Mouse (Mus musculus): ENCODE data around the gene Spty2d1.

Gene Spty2d1

DNA sequence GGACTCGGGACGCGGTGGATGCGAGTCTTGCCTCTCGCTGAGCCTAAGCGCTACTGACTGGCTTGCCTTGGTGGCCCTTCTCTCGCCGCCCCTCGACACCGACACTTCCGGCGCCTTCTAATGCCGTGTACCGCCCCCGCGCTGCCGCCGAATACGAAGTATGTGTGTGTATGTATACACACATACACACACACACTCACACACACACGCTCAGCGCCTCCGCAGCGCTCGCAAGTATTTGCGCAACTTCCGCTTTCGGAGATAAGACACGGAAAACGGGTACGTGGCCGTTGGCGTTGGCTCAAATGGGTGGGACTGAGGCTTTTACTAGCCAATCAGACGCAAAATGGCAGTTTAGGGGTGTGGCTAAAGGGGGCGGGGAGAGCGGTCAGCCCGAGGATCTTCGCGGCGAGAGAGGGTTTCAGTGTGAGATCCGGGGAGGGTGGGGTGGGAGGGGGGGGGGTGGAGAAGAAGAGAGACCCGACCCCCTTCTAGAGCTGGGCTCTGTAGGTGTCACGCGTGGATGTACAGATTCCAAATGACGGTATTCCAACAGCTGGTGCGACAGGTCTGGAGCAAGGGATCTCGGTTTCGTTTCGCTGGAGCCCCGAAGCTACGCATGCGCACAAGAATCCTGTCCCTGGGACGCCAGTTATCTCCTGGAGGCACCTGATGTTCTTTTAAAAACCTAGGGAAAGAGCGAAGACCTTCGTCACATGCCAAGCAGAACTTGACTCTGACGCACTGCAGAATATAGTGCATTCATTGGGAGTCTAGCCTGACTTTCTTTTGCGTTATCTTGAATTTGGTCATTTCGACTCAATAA is at the start of gene Spty2d1:
TSS of gene Spty2d1 (minus strand) at position 244 of the 826 bp plus-strand sequence.
- in situ Hi-C loops (cut with MboI; ENCODE audit: low pct_unique_long_range_greater_than_20kb in 1 of 2, low sequenced_read_pairs in 2 of 2, unreplicated experiment in 1 of 2) = no loop called here

DNA sequence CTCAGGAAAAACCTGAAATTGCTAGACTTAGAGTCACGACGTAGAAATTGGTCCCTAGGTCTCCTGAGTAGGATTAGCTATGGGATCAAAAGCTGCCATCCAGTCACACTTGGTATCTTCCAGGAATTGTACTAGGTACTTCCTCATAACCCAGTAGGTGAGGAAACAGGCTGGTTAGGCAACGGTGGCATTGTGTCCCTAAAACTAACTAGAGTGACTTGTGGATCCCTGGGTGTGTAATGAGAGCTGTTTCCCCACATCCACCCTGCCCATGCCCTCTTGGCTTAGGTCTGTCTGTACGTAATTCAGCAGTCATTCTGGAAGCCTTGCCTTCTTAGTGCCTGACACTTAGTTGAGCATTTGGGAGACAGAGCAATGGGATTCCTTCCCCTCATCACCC is 48.1 kb upstream of the Spty2d1 start:
- in situ Hi-C loops (cut with MboI; ENCODE audit: low pct_unique_long_range_greater_than_20kb in 1 of 2, low sequenced_read_pairs in 2 of 2, unreplicated experiment in 1 of 2) = no loop called here

DNA sequence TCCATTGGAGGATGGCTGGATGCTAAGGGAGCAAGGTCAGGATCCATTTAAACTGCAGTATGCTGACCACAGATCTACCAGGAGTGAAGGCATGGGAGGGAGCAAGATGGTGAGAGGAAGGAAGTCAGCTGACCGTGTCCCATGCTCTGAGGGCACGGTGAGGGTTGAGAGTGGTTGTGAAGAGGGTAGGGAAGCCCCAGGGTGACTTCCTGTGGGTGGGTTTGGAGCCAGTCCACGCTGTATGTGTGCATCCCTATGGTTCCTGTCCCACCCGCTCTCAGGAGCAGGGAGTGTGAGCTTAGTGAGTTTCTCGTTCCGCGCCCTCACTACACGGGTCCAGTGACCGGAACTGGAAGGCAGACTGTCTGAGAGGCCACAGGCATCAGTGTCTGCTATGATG is 47.5 kb upstream of the Spty2d1 start:
- in situ Hi-C loops (cut with MboI; ENCODE audit: low pct_unique_long_range_greater_than_20kb in 1 of 2, low sequenced_read_pairs in 2 of 2, unreplicated experiment in 1 of 2) = no loop called here

DNA sequence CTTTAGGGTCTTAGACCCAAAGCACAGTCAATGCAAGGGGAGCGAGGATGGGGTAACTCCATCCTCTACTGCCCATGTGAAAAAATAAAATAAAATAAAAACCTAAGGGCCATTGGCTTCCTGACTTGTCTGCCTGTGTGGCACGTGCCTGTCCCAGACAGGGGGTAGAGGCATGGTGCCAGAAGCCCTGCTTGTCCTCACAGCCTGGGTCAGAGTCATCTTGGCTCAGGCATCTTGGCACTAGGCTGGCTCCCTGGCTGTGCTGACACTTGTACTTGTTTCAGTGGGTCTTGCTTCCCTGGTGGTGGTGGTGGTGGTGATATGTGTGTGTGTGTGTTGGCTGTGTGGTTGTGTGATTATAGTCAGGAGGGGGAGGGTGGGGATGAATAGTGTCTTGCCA is 46.5 kb upstream of the Spty2d1 start:
- in situ Hi-C loops (cut with MboI; ENCODE audit: low pct_unique_long_range_greater_than_20kb in 1 of 2, low sequenced_read_pairs in 2 of 2, unreplicated experiment in 1 of 2) = no loop called here

DNA sequence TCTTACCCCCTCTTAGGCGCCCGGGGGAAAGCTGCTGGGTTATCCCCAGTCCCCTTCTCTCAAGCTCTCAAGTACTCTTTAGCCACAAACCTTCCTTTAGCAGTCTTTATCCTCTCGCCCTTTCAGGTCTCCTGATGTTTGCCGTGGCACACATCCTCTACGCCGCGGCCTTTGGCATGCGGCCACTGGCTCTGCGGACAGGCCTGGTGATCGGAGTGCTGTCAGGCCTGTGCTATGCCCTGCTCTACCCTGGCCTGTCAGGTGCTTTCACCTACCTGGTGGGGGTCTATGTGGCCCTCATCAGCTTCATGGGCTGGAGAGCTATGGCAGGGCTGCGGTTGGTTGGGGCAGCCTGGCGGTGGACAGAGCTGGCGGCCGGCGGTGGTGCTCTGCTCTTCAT is 45.1 kb upstream of the Spty2d1 start:
- in situ Hi-C loops (cut with MboI; ENCODE audit: low pct_unique_long_range_greater_than_20kb in 1 of 2, low sequenced_read_pairs in 2 of 2, unreplicated experiment in 1 of 2) = no loop called here

DNA sequence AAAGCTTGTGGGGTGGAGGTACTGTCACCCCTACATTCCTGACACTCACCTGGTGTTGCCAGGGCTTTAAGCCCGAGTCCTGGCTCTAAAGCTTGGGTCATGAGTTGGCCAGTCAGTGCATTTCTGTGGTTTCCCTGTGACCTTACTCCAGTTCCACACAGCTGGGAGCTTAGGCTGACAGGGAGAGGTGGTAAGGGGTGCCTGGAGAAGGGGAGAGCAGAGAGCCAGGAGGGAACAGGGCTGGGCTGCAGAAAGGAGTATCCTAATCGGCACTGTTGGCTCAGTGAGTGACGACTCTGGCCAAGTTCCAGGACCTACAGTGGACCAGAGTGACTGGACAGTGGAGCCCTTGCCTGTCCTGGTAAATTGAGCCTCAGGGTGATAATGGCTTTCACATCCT is 44.1 kb upstream of the Spty2d1 start:
- in situ Hi-C loops (cut with MboI; ENCODE audit: low pct_unique_long_range_greater_than_20kb in 1 of 2, low sequenced_read_pairs in 2 of 2, unreplicated experiment in 1 of 2) = no loop called here

DNA sequence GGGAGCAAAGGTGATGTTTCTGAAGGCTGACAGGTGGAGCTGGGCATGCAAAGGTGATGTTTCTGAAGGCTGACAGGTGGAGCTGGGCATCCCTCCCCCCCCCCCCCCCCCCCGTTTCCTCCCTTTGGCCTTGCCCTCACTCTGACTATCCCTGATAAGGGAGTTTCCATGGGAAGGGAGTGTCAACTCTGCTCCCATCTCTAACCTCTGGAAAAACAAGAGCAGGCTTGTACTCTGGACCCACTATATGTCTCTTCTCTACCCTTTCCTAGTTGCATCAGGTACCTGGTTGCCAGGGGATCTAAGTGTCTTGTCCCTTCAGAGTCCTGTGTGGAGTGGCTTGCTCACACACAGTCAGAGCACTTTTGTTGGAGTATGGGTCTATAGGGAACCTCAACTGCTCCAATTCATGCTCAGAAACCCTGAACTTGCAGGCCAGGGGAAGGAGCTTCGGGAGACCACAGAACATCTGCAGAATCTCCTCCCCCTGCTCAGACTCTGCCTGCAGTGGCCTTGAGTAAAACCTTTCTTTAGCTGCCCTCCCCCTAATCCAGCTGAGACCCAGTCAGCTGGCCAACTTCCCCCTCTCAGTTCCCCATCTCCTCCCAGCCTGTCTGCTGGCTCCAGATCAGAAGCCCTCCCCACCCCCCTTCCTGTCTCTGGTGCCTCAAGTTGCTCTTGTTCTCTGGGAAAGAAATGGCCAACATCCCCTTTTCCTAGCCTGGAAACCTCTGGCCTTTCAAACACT is 43.4 kb upstream of the Spty2d1 start:
- in situ Hi-C loops (cut with MboI; ENCODE audit: low pct_unique_long_range_greater_than_20kb in 1 of 2, low sequenced_read_pairs in 2 of 2, unreplicated experiment in 1 of 2) = no loop called here

DNA sequence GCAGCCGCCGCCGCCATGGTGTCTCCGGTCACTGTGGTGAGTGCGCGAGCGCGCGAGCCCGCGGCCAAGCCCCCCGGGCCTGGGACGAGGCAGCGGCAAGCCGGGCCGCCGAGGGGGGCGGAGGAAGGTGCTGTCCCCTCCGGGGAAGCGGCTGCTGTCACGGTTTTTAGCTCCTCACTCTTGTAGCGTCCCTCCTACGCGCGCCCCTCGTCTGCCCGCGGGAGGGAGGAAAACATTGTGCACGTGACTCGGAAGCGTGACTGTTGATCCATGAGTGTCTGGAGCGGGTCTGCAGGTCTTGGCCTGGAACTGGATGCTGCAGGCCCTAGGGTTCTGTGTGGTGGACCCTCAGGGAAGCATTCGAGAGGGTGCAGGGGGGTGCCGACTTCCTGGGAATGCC is 42.6 kb upstream of the Spty2d1 start:
- in situ Hi-C loops (cut with MboI; ENCODE audit: low pct_unique_long_range_greater_than_20kb in 1 of 2, low sequenced_read_pairs in 2 of 2, unreplicated experiment in 1 of 2) = no loop called here

DNA sequence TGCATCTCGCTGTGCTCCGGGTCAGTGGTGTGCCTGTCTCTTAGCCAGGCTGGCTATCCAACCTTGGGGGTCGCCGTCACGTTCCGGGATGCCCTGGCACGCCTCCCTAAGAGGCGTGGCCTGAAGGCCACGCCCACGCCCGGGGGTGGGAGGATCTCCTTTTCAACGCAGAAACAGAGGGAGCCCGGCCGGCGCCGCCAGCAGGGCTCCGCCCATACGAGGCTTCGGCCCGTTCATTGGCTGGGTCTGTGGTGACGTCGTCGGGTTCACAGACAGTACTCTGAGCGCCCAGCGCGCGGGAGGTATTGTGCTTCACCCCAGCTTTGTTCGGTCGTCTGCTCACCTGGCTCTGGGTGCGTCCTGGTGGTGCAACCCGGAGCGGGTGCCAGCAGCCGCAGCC is 42.2 kb upstream of the Spty2d1 start, which contains the start of gene Tmem86a:
TSS of gene Tmem86a (plus strand) at position 236 of the 400 bp plus-strand sequence.
- in situ Hi-C loops (cut with MboI; ENCODE audit: low pct_unique_long_range_greater_than_20kb in 1 of 2, low sequenced_read_pairs in 2 of 2, unreplicated experiment in 1 of 2) = no loop called here

DNA sequence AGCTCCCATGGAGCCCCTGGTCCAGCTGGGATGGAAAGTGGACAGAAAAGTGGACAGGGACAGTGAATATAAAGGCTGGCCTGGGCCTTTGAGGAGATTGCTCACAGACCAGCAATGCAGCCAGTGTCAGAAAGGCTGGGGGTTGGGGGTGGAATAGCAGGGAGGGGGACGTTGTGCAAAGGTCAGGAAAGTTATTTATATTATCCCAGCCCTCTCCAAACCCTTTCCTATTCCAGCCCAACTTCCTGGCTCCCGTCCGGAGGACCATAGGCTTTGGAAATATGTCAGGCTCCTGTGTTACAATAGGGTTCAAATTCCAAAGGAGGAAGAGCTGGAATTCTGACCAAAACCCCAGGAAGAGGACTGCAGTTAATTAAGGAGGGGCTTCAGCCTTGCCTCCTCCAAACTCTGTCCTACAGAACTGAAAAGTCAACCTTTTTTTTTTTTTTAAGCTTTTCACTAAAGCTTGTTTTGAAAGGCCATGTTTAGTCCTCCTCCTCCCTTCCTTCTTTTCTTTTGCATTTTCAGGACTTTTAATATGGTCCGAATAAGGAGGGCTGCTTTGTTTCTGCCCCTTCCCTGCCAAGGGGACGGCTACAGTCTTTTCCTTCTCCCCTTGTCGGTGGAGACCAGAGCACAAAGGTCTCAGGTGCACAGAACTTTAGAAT is 34.7 kb upstream of the Spty2d1 start:
- in situ Hi-C loops (cut with MboI; ENCODE audit: low pct_unique_long_range_greater_than_20kb in 1 of 2, low sequenced_read_pairs in 2 of 2, unreplicated experiment in 1 of 2) = no loop called here

DNA sequence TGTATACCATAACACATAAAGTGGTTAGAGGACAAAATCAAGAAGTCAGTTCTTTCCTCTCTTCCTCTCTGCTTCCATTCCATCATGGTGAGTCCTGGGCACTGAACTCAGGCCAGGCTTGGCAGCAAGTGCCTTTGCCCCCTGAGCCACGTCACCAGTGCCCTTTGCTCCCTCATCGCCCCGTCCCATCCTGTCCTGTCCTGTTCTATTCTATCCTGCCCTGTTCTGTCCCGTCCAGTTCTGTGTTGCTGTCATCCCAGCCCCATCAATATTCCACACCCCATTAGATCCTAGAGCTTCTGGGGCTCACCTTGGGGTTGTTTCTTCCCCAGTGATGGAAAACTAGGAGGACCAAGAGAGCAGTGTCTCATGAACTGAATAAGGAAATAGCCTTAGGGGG is 33.9 kb upstream of the Spty2d1 start:
- in situ Hi-C loops (cut with MboI; ENCODE audit: low pct_unique_long_range_greater_than_20kb in 1 of 2, low sequenced_read_pairs in 2 of 2, unreplicated experiment in 1 of 2) = no loop called here

DNA sequence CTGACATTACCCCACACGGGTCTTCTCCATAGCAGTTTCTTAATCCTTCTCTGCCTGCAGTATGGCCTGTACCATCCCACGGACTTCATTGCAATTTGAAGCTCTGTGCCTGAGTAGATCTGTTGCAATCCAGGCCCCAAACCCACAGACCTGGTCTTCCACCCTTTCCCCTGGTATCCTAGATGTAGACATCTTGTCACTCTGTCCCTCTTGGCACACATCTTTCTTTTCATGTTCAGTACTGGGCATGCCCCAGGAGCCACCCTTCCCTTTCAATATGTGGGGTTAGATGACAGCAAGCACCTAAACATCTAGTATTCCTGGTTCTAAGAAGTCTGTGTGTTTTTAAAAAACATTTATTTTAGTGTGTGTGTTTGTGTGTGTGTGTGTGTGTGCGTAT is 33.5 kb upstream of the Spty2d1 start:
- in situ Hi-C loops (cut with MboI; ENCODE audit: low pct_unique_long_range_greater_than_20kb in 1 of 2, low sequenced_read_pairs in 2 of 2, unreplicated experiment in 1 of 2) = no loop called here

DNA sequence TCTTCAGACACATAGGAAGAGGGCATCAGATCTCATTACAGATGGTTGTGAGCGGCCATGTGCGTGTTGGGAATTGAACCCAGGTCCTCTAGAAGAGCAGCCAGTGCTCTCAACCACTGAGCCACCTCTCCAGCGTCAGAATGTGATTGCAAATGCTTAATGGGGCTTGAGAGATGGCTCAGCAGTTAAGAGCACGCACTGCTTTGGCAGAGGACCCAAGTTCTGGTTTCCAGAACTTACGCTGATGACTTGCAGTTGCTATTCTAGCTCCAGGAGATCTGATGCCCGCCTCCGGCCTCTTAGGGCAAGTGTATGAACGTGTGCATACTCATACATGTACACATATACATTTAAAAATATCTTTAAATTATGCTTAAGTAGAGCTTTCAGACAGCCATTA is 27.2 kb upstream of the Spty2d1 start:
- in situ Hi-C loops (cut with MboI; ENCODE audit: low pct_unique_long_range_greater_than_20kb in 1 of 2, low sequenced_read_pairs in 2 of 2, unreplicated experiment in 1 of 2) = no loop called here

DNA sequence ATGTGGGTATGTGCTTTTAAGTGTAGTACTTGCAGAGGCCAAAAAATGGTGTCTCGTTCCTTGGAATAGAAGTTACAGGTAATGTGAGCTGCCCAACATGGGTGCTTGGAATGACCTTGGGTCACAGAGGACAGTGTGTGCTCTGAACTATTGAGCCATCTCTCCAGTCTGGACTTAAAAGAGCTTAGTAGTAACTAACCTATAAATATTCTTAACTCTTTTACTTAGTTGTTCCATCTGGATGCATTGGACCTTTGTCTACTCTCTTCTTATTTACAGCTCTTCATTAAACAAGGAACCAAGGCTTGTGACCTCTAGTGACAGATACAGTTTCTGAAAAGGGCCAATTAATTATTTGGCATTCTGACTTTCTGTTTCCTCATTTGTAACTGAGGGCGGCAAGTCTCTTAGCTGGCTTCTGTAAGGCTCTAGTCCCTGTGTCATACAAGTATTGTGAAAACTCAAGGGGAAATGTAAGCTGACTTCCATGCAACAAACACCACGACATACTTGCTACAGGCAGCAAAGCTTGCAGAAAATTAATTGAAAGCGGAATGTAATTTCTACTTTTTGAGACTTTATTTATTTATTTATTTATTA is 26.7 kb upstream of the Spty2d1 start:
- in situ Hi-C loops (cut with MboI; ENCODE audit: low pct_unique_long_range_greater_than_20kb in 1 of 2, low sequenced_read_pairs in 2 of 2, unreplicated experiment in 1 of 2) = no loop called here

DNA sequence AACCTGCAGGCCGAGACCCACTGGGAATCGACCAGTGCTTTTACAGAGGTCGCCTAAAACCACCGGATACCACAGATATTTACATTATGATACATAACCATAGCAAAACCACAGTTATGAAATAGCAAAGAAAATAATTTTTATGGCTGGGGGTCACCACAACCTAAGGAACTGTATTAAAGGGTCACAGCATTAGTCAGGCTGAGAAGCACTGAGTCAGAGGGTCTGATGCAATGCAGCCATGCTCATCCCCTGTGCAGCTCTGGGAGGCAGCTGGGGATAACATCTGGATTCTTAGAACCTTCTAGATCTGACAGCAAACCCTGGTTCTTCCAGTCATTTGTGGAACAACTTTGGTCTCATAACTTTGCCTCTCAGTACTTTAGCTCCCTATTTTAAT is 23.2 kb upstream of the Spty2d1 start:
- in situ Hi-C loops (cut with MboI; ENCODE audit: low pct_unique_long_range_greater_than_20kb in 1 of 2, low sequenced_read_pairs in 2 of 2, unreplicated experiment in 1 of 2) = no loop called here

DNA sequence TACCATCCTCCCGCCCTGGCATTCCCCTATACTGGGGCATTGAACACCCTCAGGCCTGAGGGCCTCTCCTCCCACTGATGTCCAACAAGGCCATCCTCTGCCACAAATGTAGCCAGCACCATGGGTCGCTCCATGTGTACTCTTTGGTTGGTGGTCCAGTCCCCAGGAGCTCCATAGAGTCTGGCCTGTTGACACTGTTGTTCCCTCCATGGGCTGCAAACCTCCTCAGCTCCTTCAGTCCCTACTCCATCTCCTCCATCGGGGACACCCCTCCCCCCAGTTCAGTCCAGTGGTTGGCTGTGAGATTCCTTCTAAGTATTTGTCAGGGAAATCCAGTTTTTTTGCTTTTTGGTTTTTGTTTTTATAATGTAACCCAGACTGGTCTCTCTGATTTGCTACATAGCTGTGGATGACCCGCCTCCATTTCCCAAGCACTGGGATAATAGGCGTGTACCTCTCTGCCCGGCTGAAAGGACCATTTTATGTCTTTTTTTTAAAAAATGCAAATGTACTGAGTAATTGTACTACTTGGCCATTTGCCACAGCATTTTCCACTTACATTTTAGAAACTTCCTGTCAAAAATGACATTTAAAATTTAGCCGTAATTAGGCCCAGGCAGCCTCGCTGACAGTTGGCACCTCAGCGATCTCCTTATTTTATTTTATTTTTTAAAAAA is 22.4 kb upstream of the Spty2d1 start:
- in situ Hi-C loops (cut with MboI; ENCODE audit: low pct_unique_long_range_greater_than_20kb in 1 of 2, low sequenced_read_pairs in 2 of 2, unreplicated experiment in 1 of 2) = no loop called here

DNA sequence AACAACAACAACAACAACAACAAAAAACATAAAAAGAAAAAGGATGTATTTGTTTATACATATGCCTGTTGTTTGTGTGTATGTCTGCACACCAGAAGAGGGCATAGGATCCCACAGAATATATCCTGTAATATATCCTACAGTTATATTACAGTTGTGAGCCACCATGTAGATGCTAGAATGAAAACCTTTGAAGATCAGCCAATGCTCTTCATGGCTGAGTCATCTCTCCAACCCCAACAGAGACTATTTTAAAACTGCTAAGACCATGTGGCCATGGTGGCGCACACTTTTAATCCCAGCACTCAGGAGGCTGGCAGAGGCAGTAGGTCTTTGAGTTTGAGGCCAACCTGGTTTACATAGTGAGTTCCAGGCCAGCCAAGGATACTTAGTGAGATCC is 19.3 kb upstream of the Spty2d1 start:
- in situ Hi-C loops (cut with MboI; ENCODE audit: low pct_unique_long_range_greater_than_20kb in 1 of 2, low sequenced_read_pairs in 2 of 2, unreplicated experiment in 1 of 2) = loop anchor here in 1 of 2 experiments (10.0 kb wide), 1 partner anchor 117 kb away; no protein-coding TSS in a partner anchor

DNA sequence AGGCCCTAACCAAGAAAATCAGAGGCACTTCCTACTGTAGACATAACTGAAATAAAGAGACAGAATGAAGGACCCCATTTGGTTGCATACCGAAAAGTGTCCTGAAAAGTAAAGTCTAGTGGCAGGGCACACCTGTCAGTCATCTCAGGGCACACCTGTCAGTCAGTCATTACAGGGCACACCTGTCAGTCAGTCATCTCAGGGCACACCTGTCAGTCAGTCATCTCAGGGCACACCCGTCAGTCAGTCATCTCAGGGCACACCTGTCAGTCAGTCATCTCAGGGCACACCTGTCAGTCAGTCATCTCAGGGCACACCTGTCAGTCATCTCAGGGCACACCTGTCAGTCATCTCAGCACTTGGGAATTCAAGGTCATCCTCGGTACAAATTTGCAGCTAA is 18.7 kb upstream of the Spty2d1 start:
- in situ Hi-C loops (cut with MboI; ENCODE audit: low pct_unique_long_range_greater_than_20kb in 1 of 2, low sequenced_read_pairs in 2 of 2, unreplicated experiment in 1 of 2) = loop anchor here in 1 of 2 experiments (10.0 kb wide), 1 partner anchor 118 kb away; no protein-coding TSS in a partner anchor
